Mouse (Mus musculus): ENCODE results near the gene Arhgef17.
A peak's percentile ranks its signal among the peaks of the same experiment; 100 is the strongest.
"Not testable (repeated sequence)": the region's sequence is repeated elsewhere in the genome, so short reads cannot be mapped to it uniquely, and the experiment has no call there.

Gene Arhgef17

GRCm38 (mm10) chr7:100871355-100871754 is 60.6 kb downstream of the Arhgef17 start:
- DNase-seq, result no peak

GRCm38 (mm10) chr7:100869877-100870629 is 61.9 kb downstream of the Arhgef17 start:
- peak in 1 of 2 experiments; percentile 41 for DNase-seq

GRCm38 (mm10) chr7:100868551-100868950 is 63.4 kb downstream of the Arhgef17 start:
- DNase-seq, result no peak

- no peak for DNase-seq
Observed at GRCm38 (mm10) chr7:100867561-100867960, 64.3 kb downstream of the Arhgef17 start.

- DNase-seq, result peak; percentile 78 to 87
Observed at GRCm38 (mm10) chr7:100866675-100867074, 65.2 kb downstream of the Arhgef17 start.

- DNase-seq, result peak; percentile 95 to 96
Observed at GRCm38 (mm10) chr7:100862828-100863638, 68.9 kb downstream of the Arhgef17 start, which contains the start of gene Relt. Gene Relt, minus strand, starts transcription at chr7:100863446.

GRCm38 (mm10) chr7:100862353-100862752 is 69.6 kb downstream of the Arhgef17 start:
- no peak for DNase-seq

- DNase-seq, result no peak
Observed at GRCm38 (mm10) chr7:100861209-100861608, 70.7 kb downstream of the Arhgef17 start.

GRCm38 (mm10) chr7:100860450-100860849 is 71.5 kb downstream of the Arhgef17 start:
- no peak for DNase-seq

- DNase-seq, result no peak
Observed at GRCm38 (mm10) chr7:100855795-100856573, 75.9 kb downstream of the Arhgef17 start.

GRCm38 (mm10) chr7:100855300-100855699 is 76.6 kb downstream of the Arhgef17 start:
- no peak for DNase-seq

GRCm38 (mm10) chr7:100854861-100855260 is 77.0 kb downstream of the Arhgef17 start:
- no peak for DNase-seq

- no peak for DNase-seq
Observed at GRCm38 (mm10) chr7:100854137-100854814, 77.6 kb downstream of the Arhgef17 start.

- DNase-seq, result no peak
Observed at GRCm38 (mm10) chr7:100853396-100853795, 78.5 kb downstream of the Arhgef17 start.

- no peak for DNase-seq
Observed at GRCm38 (mm10) chr7:100851481-100852356, 80.2 kb downstream of the Arhgef17 start.

GRCm38 (mm10) chr7:100849508-100849907 is 82.4 kb downstream of the Arhgef17 start:
- no peak for DNase-seq

- peak; percentile 72 to 74 for DNase-seq
Observed at GRCm38 (mm10) chr7:100848744-100849143, 83.2 kb downstream of the Arhgef17 start.

GRCm38 (mm10) chr7:100847131-100847530 is 84.8 kb downstream of the Arhgef17 start:
- DNase-seq, result no peak

- not testable (repeated sequence) for DNase-seq
Observed at GRCm38 (mm10) chr7:100846033-100846432, 85.9 kb downstream of the Arhgef17 start.

GRCm38 (mm10) chr7:100845412-100845811 is 86.5 kb downstream of the Arhgef17 start:
- DNase-seq, result no peak

- DNase-seq, result no peak
Observed at GRCm38 (mm10) chr7:100845026-100845400, 86.9 kb downstream of the Arhgef17 start.
